Mouse (Mus musculus) gastrocnemius, postnatal 14 days (tissue): Measurements from ENCODE around the gene Tbc1d1. TPM values are rescaled to one million over a fixed set of nuclear protein-coding genes. Genes with fewer than 3 reads are reported as not detected.

ENCODE experiments used
- DNase-seq: peaks from one replicate; pipeline ENCODE4 v3.0.0; 2021; ENCODE audit warnings: mixed read lengths
- intact Hi-C: fragments of 180-260 bp; cut with DNase I; formaldehyde crosslinking; loops from one replicate; pipeline ENCODE4 v1.15.1; 2025; ENCODE audit warnings: low total_unique reads
- total RNA-seq, 2 experiments: library from RNA; stranded (reverse); gene quantifications; 2 replicates each; pipeline ENCODE4 v1.2.3; 2021

Tbc1d1 gene
- total RNA-seq, 2 experiments from 2014 or later, result 29.9 to 39.6 TPM

- DNase-seq, result no peak
Measured at GRCm38 (mm10) chr5:64196250-64196865, 40.3 kb downstream of the Tbc1d1 start.

GRCm38 (mm10) chr5:64196866-64197321 is 40.8 kb downstream of the Tbc1d1 start:
- intact Hi-C loops, result no loop called here
- DNase-seq, result peak; percentile 21

More at GRCm38 (mm10) chr5:64196250-64196865, 40.3 kb downstream of the Tbc1d1 start:
- intact Hi-C loops, result no loop called here

GRCm38 (mm10) chr5:64198624-64199023 is 42.5 kb downstream of the Tbc1d1 start:
- intact Hi-C loops, result no loop called here
- peak; percentile 77 for DNase-seq

GRCm38 (mm10) chr5:64201071-64201470 is 45.0 kb downstream of the Tbc1d1 start:
- intact Hi-C loops, result loop anchor here (5.0 kb wide), 1 partner anchor 71 kb away; no protein-coding TSS in a partner anchor
- DNase-seq, result no peak

GRCm38 (mm10) chr5:64202306-64202705 is 46.2 kb downstream of the Tbc1d1 start:
- intact Hi-C loops, result loop anchor here (2.0 to 5.0 kb wide), 2 partner anchors 42 to 70 kb away; no protein-coding TSS in a partner anchor
- DNase-seq, result peak; percentile 36

- intact Hi-C loops, result no loop called here
- DNase-seq, result no peak
Measured at GRCm38 (mm10) chr5:64205610-64206009, 49.5 kb downstream of the Tbc1d1 start.

- no peak for DNase-seq
- intact Hi-C loops, result no loop called here
Measured at GRCm38 (mm10) chr5:64206431-64206830, 50.3 kb downstream of the Tbc1d1 start.

GRCm38 (mm10) chr5:64206875-64207274 is 50.8 kb downstream of the Tbc1d1 start:
- intact Hi-C loops, result no loop called here

GRCm38 (mm10) chr5:64207800-64208199 is 51.7 kb downstream of the Tbc1d1 start:
- no peak for DNase-seq
- intact Hi-C loops, result no loop called here

More at GRCm38 (mm10) chr5:64206875-64207274, 50.8 kb downstream of the Tbc1d1 start:
- no peak for DNase-seq

GRCm38 (mm10) chr5:64210817-64211216 is 54.7 kb downstream of the Tbc1d1 start:
- no peak for DNase-seq
- intact Hi-C loops, result no loop called here

GRCm38 (mm10) chr5:64211284-64211683 is 55.2 kb downstream of the Tbc1d1 start:
- DNase-seq, result no peak
- intact Hi-C loops, result no loop called here

GRCm38 (mm10) chr5:64212206-64212605 is 56.1 kb downstream of the Tbc1d1 start:
- DNase-seq, result no peak
- intact Hi-C loops, result no loop called here

- intact Hi-C loops, result no loop called here
- DNase-seq, result no peak
Measured at GRCm38 (mm10) chr5:64212619-64213018, 56.5 kb downstream of the Tbc1d1 start.

- DNase-seq, result no peak
- intact Hi-C loops, result no loop called here
Measured at GRCm38 (mm10) chr5:64215806-64216205, 59.7 kb downstream of the Tbc1d1 start.

- DNase-seq, result no peak
- intact Hi-C loops, result no loop called here
Measured at GRCm38 (mm10) chr5:64216326-64216725, 60.2 kb downstream of the Tbc1d1 start.

- intact Hi-C loops, result no loop called here
- no peak for DNase-seq
Measured at GRCm38 (mm10) chr5:64217256-64217655, 61.2 kb downstream of the Tbc1d1 start.

GRCm38 (mm10) chr5:64217816-64218602 is 61.9 kb downstream of the Tbc1d1 start:
- DNase-seq, result no peak
- intact Hi-C loops, result no loop called here

- no peak for DNase-seq
- intact Hi-C loops, result no loop called here
Measured at GRCm38 (mm10) chr5:64218603-64218999, 62.5 kb downstream of the Tbc1d1 start.

GRCm38 (mm10) chr5:64220776-64221175 is 64.7 kb downstream of the Tbc1d1 start:
- intact Hi-C loops, result no loop called here
- DNase-seq, result no peak

- DNase-seq, result no peak
Measured at GRCm38 (mm10) chr5:64224735-64225425, 68.8 kb downstream of the Tbc1d1 start.

More at GRCm38 (mm10) chr5:64224735-64225425, 68.8 kb downstream of the Tbc1d1 start:
- intact Hi-C loops, result no loop called here
